8 mouse cellular contexts compared by ENCODE assay signal in the genomic region with DNA sequence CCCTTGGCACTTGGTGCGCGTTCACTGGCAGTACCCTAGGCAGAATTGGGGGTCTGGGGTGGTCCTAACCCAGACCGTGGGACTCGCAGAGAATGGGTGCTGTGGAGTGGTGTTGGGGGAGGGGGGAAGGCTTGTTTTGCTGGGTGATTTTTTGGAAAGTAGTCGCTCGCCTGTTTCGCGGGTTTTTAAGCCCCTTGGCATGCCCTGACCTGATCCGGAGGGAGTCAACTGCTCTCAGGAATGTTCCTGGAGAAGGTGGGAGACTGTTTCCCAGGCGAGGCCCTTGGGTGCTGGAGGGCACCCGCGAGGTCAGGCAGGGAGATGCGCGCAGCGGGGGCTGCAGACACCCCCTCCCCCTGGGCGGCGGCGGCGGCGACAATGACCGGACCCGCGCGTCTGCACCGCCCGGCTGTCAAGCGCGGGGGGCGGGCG. TPM values are rescaled to one million over a fixed set of nuclear protein-coding genes. Genes with fewer than 3 reads are reported as not detected.
DNase-seq lines count a peak whose midpoint lies in the region; ATAC-seq and TF ChIP-seq lines count a peak whose summit lies in the region.

A gene (plus strand): TSS at position 161 of the 432 bp plus-strand sequence.

- H3K9me3 ChIP-seq in kidney, embryonic 15.5 days (replicated peaks), result no peaks in the 10 kb centered on the region
- H3K9me3 ChIP-seq in forebrain, postnatal 0 days (ENCODE audit: low read length), result no peaks in the 10 kb centered on the region
- no peaks in the 10 kb centered on the region for H3K9me3 ChIP-seq in limb, embryonic 11.5 days (ENCODE audit: control insufficient read depth, low read length)
- no peaks in the 10 kb centered on the region for H3K9me3 ChIP-seq in stomach, embryonic 14.5 days (ENCODE audit: control insufficient read depth, low read depth, low read length)

- peak within 1 kb of the TSS; percentile 56 for H3K4me3 ChIP-seq in kidney, embryonic 15.5 days (replicated peaks)
- H3K4me3 ChIP-seq in forebrain, postnatal 0 days (ENCODE audit: low read depth, low read length), result peak within 1 kb of the TSS; percentile 65
- peak within 1 kb of the TSS; percentile 62 for H3K4me3 ChIP-seq in limb, embryonic 11.5 days (ENCODE audit: low read depth, low read length)
- peak within 1 kb of the TSS; percentile 69 for H3K4me3 ChIP-seq in stomach, embryonic 14.5 days (ENCODE audit: low read depth, low read length)

- no peak for DNase-seq in kidney, adult 9 months
- DNase-seq in adrenal gland, postnatal 14 days, result no peak
- DNase-seq in forebrain, postnatal 0 days, result no peak
- no peak for DNase-seq in limb, embryonic 11.5 days (ENCODE audit: low spot score)
- DNase-seq in spleen, postnatal 14 days (ENCODE audit: low spot score in 2 of 2), result no peak

- H3K9ac ChIP-seq in kidney, embryonic 15.5 days, result peak within 1 kb of the TSS; percentile 55
- H3K9ac ChIP-seq in forebrain, postnatal 0 days, result peak within 1 kb of the TSS; percentile 65
- H3K9ac ChIP-seq in limb, embryonic 11.5 days (ENCODE audit: low read length), result peak within 1 kb of the TSS; percentile 91
- H3K9ac ChIP-seq in stomach, embryonic 14.5 days (replicated peaks; ENCODE audit: low read depth, low read length), result peak within 1 kb of the TSS; percentile 60

- H3K4me2 ChIP-seq in kidney, embryonic 15.5 days, result peak within 1 kb of the TSS; percentile 96
- peak within 1 kb of the TSS; percentile 98 for H3K4me2 ChIP-seq in forebrain, postnatal 0 days (ENCODE audit: low read depth)
- peak within 1 kb of the TSS; percentile 98 for H3K4me2 ChIP-seq in limb, embryonic 11.5 days (ENCODE audit: low read depth, severe bottlenecking)
- peak within 1 kb of the TSS; percentile 100 for H3K4me2 ChIP-seq in stomach, embryonic 14.5 days (replicated peaks; ENCODE audit: low read depth, low read length)

- WGBS in kidney, embryonic 15.5 days, result 5% methylated on average over 27 of the region's 30 CpGs
- 3% methylated on average over 21 of the region's 30 CpGs for WGBS in forebrain, postnatal 0 days
- WGBS in limb, embryonic 11.5 days, result 3% methylated on average over 29 of the region's 30 CpGs
- 4% methylated on average over 24 of the region's 30 CpGs for WGBS in stomach, embryonic 14.5 days

- no peak within 1 kb of the TSS for H3K27ac ChIP-seq in kidney, embryonic 15.5 days
- H3K27ac ChIP-seq in forebrain, postnatal 0 days (ENCODE audit: low read depth, low read length), result peak within 1 kb of the TSS; percentile 29; the same call in 1 of the 2 replicates
- no peak within 1 kb of the TSS for H3K27ac ChIP-seq in limb, embryonic 11.5 days (replicated peaks; ENCODE audit: low read depth, low read length)
- H3K27ac ChIP-seq in stomach, embryonic 14.5 days (ENCODE audit: low read length), result no peak within 1 kb of the TSS

- peaks cover 65% of the 10 kb centered on the region for H3K27me3 ChIP-seq in kidney, embryonic 15.5 days
- H3K27me3 ChIP-seq in forebrain, postnatal 0 days (ENCODE audit: insufficient read depth, low read length), result no peaks in the 10 kb centered on the region; the same call in 1 of the 2 replicates
- H3K27me3 ChIP-seq in limb, embryonic 11.5 days (ENCODE audit: control insufficient read depth, insufficient read depth, low read length), result peaks cover 6% of the 10 kb centered on the region; the same call in 1 of the 2 replicates
- 0 out of 2 replicates have a peak, but pooled peaks cover 10% of the 10 kb centered on the region for H3K27me3 ChIP-seq in stomach, embryonic 14.5 days (ENCODE audit: control insufficient read depth, insufficient read depth, low read length)

- no peak for TF ChIP-seq CTCF in forebrain, postnatal 0 days (IDR thresholded peaks at IDR 0.05; ENCODE audit: low read depth)

- H3K4me1 ChIP-seq in kidney, embryonic 15.5 days, result peaks cover 20% of the 10 kb centered on the region
- no peaks in the 10 kb centered on the region; the same call in 1 of the 2 replicates for H3K4me1 ChIP-seq in forebrain, postnatal 0 days (ENCODE audit: insufficient read depth)
- 0 out of 2 replicates have a peak, but pooled peaks cover 3% of the 10 kb centered on the region for H3K4me1 ChIP-seq in limb, embryonic 11.5 days (ENCODE audit: control insufficient read depth, insufficient read depth, low read length)
- H3K4me1 ChIP-seq in stomach, embryonic 14.5 days (ENCODE audit: control insufficient read depth, insufficient read depth, low read length), result peaks cover 12% of the 10 kb centered on the region; the same call in 1 of the 2 replicates

- peak; percentile 9; the same call in 1 of the 2 replicates for ATAC-seq in kidney, embryonic 15.5 days (replicated peaks; ENCODE audit: low FRiP score)
- ATAC-seq in forebrain, postnatal 0 days, result no peak
- peak; percentile 22; the same call in 1 of the 2 replicates for ATAC-seq in limb, embryonic 11.5 days (ENCODE audit: insufficient number of reproducible peaks, low FRiP score, low TSS enrichment, low read depth)
- peak; percentile 39; the same call in 1 of the 2 replicates for ATAC-seq in stomach, embryonic 14.5 days (ENCODE audit: insufficient number of reproducible peaks, insufficient read depth, low FRiP score, low read depth)
- ATAC-seq in CD4-positive, CD25-positive, alpha-beta regulatory T cell, adult 4 months, result no peak

- no peaks in the 10 kb centered on the region for H3K36me3 ChIP-seq in kidney, embryonic 15.5 days
- no peaks in the 10 kb centered on the region for H3K36me3 ChIP-seq in forebrain, postnatal 0 days (ENCODE audit: insufficient read depth)
- H3K36me3 ChIP-seq in limb, embryonic 11.5 days (ENCODE audit: control insufficient read depth, insufficient read depth, low read length), result no peaks in the 10 kb centered on the region
- no peaks in the 10 kb centered on the region for H3K36me3 ChIP-seq in stomach, embryonic 14.5 days (ENCODE audit: control insufficient read depth, insufficient read depth, low read length)

RNA-seq across cellular contexts. Expression of the gene that starts here (rescaled TPM):
- polyA plus RNA-seq in kidney, embryonic 15.5 days (2015; fragmentation: Nextera tagmentation; extraction: Ambion mirVana), result 0.69 and 0.93 TPM in 2 replicates
- 11.8 and 12.1 TPM in 2 replicates for total RNA-seq in adrenal gland, postnatal 14 days (2021)
- 4.3 and 6.1 TPM in 2 replicates for total RNA-seq in forebrain, postnatal 0 days (2014; rRNA removed)
- polyA plus RNA-seq in forebrain, postnatal 0 days (2015; fragmentation: Nextera tagmentation; extraction: Ambion mirVana), result 0.40 and 1.2 TPM in 2 replicates
- 0.65 and 0.81 TPM in 2 replicates for polyA plus RNA-seq in limb, embryonic 11.5 days (2014; fragmentation: Nextera tagmentation; extraction: Ambion mirVana)
- polyA plus RNA-seq in stomach, embryonic 14.5 days (2014; fragmentation: Nextera tagmentation; extraction: Ambion mirVana), result 0.35 and 0.62 TPM in 2 replicates
- polyA plus RNA-seq in CD4-positive, CD25-positive, alpha-beta regulatory T cell, adult 4 months (2017; shearing (Covaris generic)), result under 1 TPM; 0.12 to 0.27 TPM

Comparison
In these comparisons a context has a peak if more than half of its experiments do, and no peak if none do; other contexts are left out.
1. Peak in ATAC-seq, H3K4me3 ChIP-seq, H3K9ac ChIP-seq and H3K4me2 ChIP-seq in kidney, embryonic 15.5 days; RNA of the gene not detected or under 1 TPM.
2. Peak in ATAC-seq, H3K4me3 ChIP-seq, H3K9ac ChIP-seq and H3K4me2 ChIP-seq in limb, embryonic 11.5 days; RNA of the gene not detected or under 1 TPM.
3. Peak in ATAC-seq, H3K4me3 ChIP-seq, H3K9ac ChIP-seq and H3K4me2 ChIP-seq in stomach, embryonic 14.5 days; RNA of the gene not detected or under 1 TPM.